Mouse (Mus musculus): ENCODE measurements around the gene Ppil3.

DNA sequence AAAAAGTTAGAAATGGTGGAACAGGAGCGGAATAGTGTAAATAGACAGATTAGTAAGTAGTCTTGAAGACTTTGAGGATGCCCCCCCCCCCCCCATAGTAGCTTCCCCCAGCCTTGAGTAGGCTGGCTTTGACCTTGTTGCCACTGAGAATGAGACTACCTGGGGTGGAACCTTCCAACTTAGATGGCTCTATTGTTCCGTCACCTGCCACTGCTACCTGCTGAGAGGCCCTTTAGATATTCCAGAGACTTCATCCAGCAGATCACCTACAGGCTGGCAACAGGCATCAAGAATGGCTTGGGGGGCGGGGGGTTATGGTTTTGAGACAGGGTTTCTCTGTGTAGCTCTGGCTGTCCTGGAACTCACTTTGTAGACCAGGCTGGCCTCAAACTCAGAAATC, 20.7 kb downstream of the Ppil3 start:
- no peak for TF ChIP-seq CTCF (IDR thresholded peaks at IDR 0.05)
- no peak for TF ChIP-seq EP300 (IDR thresholded peaks at IDR 0.05)

Data from lung, postnatal 0 days (tissue).